25 mouse cellular contexts compared by ENCODE assay signal in the genomic region with DNA sequence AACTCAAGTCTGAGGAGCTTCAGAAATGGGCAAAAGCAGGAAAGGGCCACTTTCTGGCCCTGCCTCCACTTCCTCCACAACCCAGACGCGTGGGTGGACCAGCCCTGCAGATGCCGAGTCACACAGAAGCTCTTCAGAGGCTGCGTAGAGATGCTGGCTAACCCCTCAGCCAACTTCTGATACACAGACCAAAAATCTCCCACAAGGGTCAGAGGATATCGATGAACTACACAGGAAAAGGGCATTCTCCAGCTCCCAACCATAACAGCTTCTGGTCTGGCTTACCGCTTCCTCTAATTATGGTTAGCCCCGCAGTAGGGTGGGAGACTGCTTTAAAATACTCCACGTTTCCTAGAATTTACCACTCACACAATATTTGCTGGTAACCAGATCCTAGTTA. TPM values are rescaled to one million over a fixed set of nuclear protein-coding genes. Genes with fewer than 3 reads are reported as not detected.
DNase-seq lines count a peak whose midpoint lies in the region; ATAC-seq and TF ChIP-seq lines count a peak whose summit lies in the region.
"Had no signal": no experiment of that assay in that cellular context is flagged by ENCODE, and none has a peak within 500 bp of the region (broad histone marks: within the 10 kb centered on the region; RNA-seq: fewer than 3 reads in every experiment).

No protein-coding gene starts in this region.

- no peak for TF ChIP-seq CTCF in heart, adult 2 months (IDR thresholded peaks at IDR 0.05)
- TF ChIP-seq CTCF in lung, postnatal 0 days (IDR thresholded peaks at IDR 0.05) = no peak

- H3K36me3 ChIP-seq in heart, adult 2 months (ENCODE audit: control insufficient read depth, insufficient read depth, low read length) = no peaks in the 10 kb centered on the region
- H3K36me3 ChIP-seq in lung, postnatal 0 days (ENCODE audit: insufficient read depth, low read length) = no peaks in the 10 kb centered on the region
- H3K36me3 ChIP-seq: G1E; liver, embryonic 13.5 days had no signal

- no peak for ATAC-seq in lung, postnatal 0 days
- peak; percentile 49 for ATAC-seq in megakaryocyte progenitor cell, adult 5-6 weeks (replicated peaks; ENCODE audit: poor library complexity)
- ATAC-seq: forebrain, embryonic 14.5 days; hindbrain, embryonic 16.5 days; intestine, postnatal 0 days; midbrain, embryonic 16.5 days had no signal

- intact Hi-C loops in heart, adult 2 months (cut with DNase I) = no loop called here

- no peak overlapping the region for H3K27ac ChIP-seq in heart, adult 2 months
- H3K27ac ChIP-seq in lung, postnatal 0 days (ENCODE audit: low read length) = no peak overlapping the region
- H3K27ac ChIP-seq: layer of hippocampus, adult 2 months; left cerebral cortex, adult 2 months; liver, embryonic 13.5 days had no signal

- peak; percentile 7 for DNase-seq in heart, postnatal 4 days
- no peak for DNase-seq in heart, adult 2 months
- DNase-seq in lung, postnatal 36 days = peak; percentile 34
- DNase-seq in lung, postnatal 0 days (ENCODE audit: low spot score) = no peak
- DNase-seq in fibroblast of lung, adult 2 months (ENCODE audit: low read depth) = peak; percentile 82
- DNase-seq in kidney, adult 8-10 months = no peak
- DNase-seq in testis, postnatal 10 days (ENCODE audit: low spot score) = no peak
- DNase-seq: adrenal gland, postnatal 25 days; cerebellum, adult 11-12 months; cerebellum, postnatal 14 days; embryo, embryonic 11 days; gastrocnemius, postnatal 10 days; heart, adult 18-20 months; heart, postnatal 36 days; left cerebral cortex, postnatal 4 days; liver, embryonic 13.5 days; thymus, postnatal 25 days had no signal

- H3K4me3 ChIP-seq in heart, adult 2 months = no peak overlapping the region
- no peak overlapping the region for H3K4me3 ChIP-seq in lung, postnatal 0 days (ENCODE audit: low read depth, low read length)
- H3K4me3 ChIP-seq: layer of hippocampus, adult 2 months; left cerebral cortex, adult 2 months; liver, embryonic 13.5 days had no signal

- no peaks in the 10 kb centered on the region for H3K79me2 ChIP-seq in heart, adult 2 months (replicated peaks; ENCODE audit: control insufficient read depth, insufficient read depth, low read length)

- TF ChIP-seq EP300 in heart, adult 2 months (IDR thresholded peaks at IDR 0.05; ENCODE audit: insufficient read depth, low read depth, low read length) = no peak
- TF ChIP-seq EP300 in lung, postnatal 0 days (IDR thresholded peaks at IDR 0.05) = no peak

- no peaks in the 10 kb centered on the region for H3K27me3 ChIP-seq in heart, adult 2 months (ENCODE audit: control insufficient read depth, insufficient read depth, low read length)
- no peaks in the 10 kb centered on the region for H3K27me3 ChIP-seq in lung, postnatal 0 days (replicated peaks; ENCODE audit: insufficient read depth, low read length)
- H3K27me3 ChIP-seq: liver, embryonic 13.5 days had no signal

- no peaks in the 10 kb centered on the region for H3K9me3 ChIP-seq in lung, postnatal 0 days (ENCODE audit: low read length)
- H3K9me3 ChIP-seq: liver, embryonic 13.5 days had no signal

- no peak overlapping the region for H3K4me2 ChIP-seq in lung, postnatal 0 days (replicated peaks; ENCODE audit: low read depth, low read length)
- H3K4me2 ChIP-seq: liver, embryonic 13.5 days had no signal

- TF ChIP-seq POLR2A in heart, adult 2 months (IDR thresholded peaks at IDR 0.05; ENCODE audit: insufficient read depth, low read depth, low read length) = no peak

- WGBS in heart, adult 2 months = 39% methylated on average over 8 of the region's 8 CpGs
- WGBS in lung, postnatal 0 days = 66% methylated on average over 8 of the region's 8 CpGs

- H3K4me1 ChIP-seq in heart, adult 2 months (ENCODE audit: control insufficient read depth, insufficient read depth, low read length) = no peaks in the 10 kb centered on the region
- no peaks in the 10 kb centered on the region for H3K4me1 ChIP-seq in lung, postnatal 0 days (ENCODE audit: insufficient read depth, low read depth, low read length)
- H3K4me1 ChIP-seq: liver, embryonic 13.5 days had no signal

- H3K9ac ChIP-seq in heart, adult 2 months (ENCODE audit: low read depth, low read length) = no peak overlapping the region
- no peak overlapping the region for H3K9ac ChIP-seq in lung, postnatal 0 days (replicated peaks; ENCODE audit: low read depth)
- H3K9ac ChIP-seq: liver, embryonic 13.5 days had no signal

RNA-seq across cellular contexts. Expression of a gene that starts 9.0 kb away (rescaled TPM):
- under 1 TPM; 0.45 to 0.61 TPM for total RNA-seq in heart, postnatal 4 days (2021)
- total RNA-seq in heart, adult 2 months (2021) = under 1 TPM; 0.36 to 0.39 TPM
- 1.7 and 2.1 TPM in 2 replicates for polyA plus RNA-seq in heart, adult 2 months (2012; rRNA removed)
- 74.4 and 87.1 TPM in 2 replicates for polyA plus RNA-seq in lung, postnatal 0 days (2015; fragmentation: Nextera tagmentation; extraction: Ambion mirVana)
- total RNA-seq in megakaryocyte progenitor cell, adult 5-6 weeks (2015) = 9.5 and 10.5 TPM in 2 replicates
- 4.7 and 5.9 TPM in 2 replicates for total RNA-seq in megakaryocyte progenitor cell, adult 5-6 weeks (2017)
- total RNA-seq: G1E had no signal
- polyA plus RNA-seq: G1E had no signal

RNA-seq across cellular contexts. Expression of a gene that starts 33.3 kb away (rescaled TPM):
- total RNA-seq in heart, postnatal 4 days (2021) = 10 to 100 TPM; 33.3 to 34.2 TPM
- 10 to 100 TPM; 21.0 to 21.1 TPM for total RNA-seq in heart, adult 2 months (2021)
- 12.0 and 21.8 TPM in 2 replicates for polyA plus RNA-seq in heart, adult 2 months (2012; rRNA removed)
- 11.0 and 13.5 TPM in 2 replicates for polyA plus RNA-seq in lung, postnatal 0 days (2015; fragmentation: Nextera tagmentation; extraction: Ambion mirVana)
- 2.3 and 2.4 TPM in 2 replicates for total RNA-seq in megakaryocyte progenitor cell, adult 5-6 weeks (2015)
- total RNA-seq in megakaryocyte progenitor cell, adult 5-6 weeks (2017) = 2.0 and 3.8 TPM in 2 replicates
- polyA plus RNA-seq: G1E had no signal

Comparison
In these comparisons a context has a peak if more than half of its experiments do, and no peak if none do; other contexts are left out.
1. DNase-seq: peak in heart, postnatal 4 days (single experiment), lung, postnatal 36 days (single experiment) and fibroblast of lung, adult 2 months (single experiment); none in heart, adult 2 months (0 of 2), lung, postnatal 0 days (single experiment), kidney, adult 8-10 months (0 of 2) and testis, postnatal 10 days (single experiment).
2. RNA of a gene that starts 33.3 kb away (total RNA-seq): 33.3 to 34.2 TPM in heart, postnatal 4 days and 21.0 to 21.1 TPM in heart, adult 2 months; 2.0 to 3.8 TPM in megakaryocyte progenitor cell, adult 5-6 weeks; every median in the first group is over 4 times any median in the second.